Mouse (Mus musculus): ENCODE measurements around the gene Etv6. TPM values are rescaled to one million over a fixed set of nuclear protein-coding genes. Genes with fewer than 3 reads are reported as not detected.

The Etv6 gene
- polyA plus RNA-seq, 1 experiment from 2014 or later: 24.8 TPM

Other genes starting within 250 kb of the Etv6 start
- not detected in 3 replicates for gene Kap, start 181.9 kb upstream of the Etv6 start, polyA plus RNA-seq (2018)